Mouse (Mus musculus): ENCODE results near the gene Slc6a5. TPM values are rescaled to one million over a fixed set of nuclear protein-coding genes. Genes with fewer than 3 reads are reported as not detected.

Gene Slc6a5
- polyA plus RNA-seq, 1 experiment from 2014 or later: 5.4 TPM

DNA sequence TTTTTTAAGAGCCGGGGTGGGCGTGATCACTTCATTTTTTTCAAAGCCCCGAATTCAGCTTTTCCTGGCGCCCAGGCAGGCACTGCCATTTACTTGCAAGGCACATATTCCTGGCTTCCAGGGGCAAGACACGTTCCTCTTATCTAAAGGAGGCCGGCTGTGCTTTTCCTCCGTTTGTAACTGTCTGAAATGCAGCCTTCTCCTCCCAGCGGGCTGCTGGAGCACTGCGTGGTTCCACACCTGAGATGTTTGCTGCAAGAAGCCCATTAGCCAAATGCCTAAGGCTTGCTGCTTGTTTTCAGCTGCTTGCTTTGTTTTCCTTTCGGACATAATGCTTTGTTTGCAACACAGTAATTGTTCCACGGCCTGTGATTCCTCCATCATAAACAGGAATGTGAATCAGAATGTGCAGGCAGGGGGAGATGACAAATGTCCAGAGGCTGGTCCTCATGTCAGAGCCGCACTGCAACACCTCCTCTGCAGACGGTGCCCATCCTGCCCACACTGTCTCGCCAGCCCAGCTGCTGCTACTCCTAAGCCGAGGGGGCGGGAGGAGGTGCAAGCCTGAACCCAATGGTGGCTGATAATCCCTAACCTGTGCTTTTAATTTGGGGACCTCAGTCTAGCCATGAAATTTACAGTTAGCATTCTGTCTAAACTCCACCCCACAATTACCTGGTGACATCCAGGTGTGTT, 27.1 kb upstream of the Slc6a5 start:
- H3K36me3 ChIP-seq (ENCODE audit: control insufficient read depth, insufficient read depth, low read length): no peaks in the 10 kb centered on the region
- H3K27ac ChIP-seq (ENCODE audit: low read depth, low read length): no peak overlapping the region
- no peaks in the 10 kb centered on the region for H3K9me3 ChIP-seq (ENCODE audit: control insufficient read depth, low read length)
- no peak overlapping the region for H3K4me3 ChIP-seq (ENCODE audit: low read depth, low read length)
- DNase-seq (ENCODE audit: low spot score) (peak; percentile 12), ATAC-seq (ENCODE audit: low FRiP score) (no peak)
- 31% methylated on average over 16 of the region's 16 CpGs for WGBS
- H3K9ac ChIP-seq (ENCODE audit: low read depth, low read length): no peak overlapping the region
- no peaks in the 10 kb centered on the region for H3K27me3 ChIP-seq (ENCODE audit: control insufficient read depth, insufficient read depth, low read length)
- no peaks in the 10 kb centered on the region for H3K4me1 ChIP-seq (replicated peaks; ENCODE audit: control insufficient read depth, insufficient read depth, low read length)
- no peak overlapping the region for H3K4me2 ChIP-seq (replicated peaks; ENCODE audit: low read depth, low read length)

DNA sequence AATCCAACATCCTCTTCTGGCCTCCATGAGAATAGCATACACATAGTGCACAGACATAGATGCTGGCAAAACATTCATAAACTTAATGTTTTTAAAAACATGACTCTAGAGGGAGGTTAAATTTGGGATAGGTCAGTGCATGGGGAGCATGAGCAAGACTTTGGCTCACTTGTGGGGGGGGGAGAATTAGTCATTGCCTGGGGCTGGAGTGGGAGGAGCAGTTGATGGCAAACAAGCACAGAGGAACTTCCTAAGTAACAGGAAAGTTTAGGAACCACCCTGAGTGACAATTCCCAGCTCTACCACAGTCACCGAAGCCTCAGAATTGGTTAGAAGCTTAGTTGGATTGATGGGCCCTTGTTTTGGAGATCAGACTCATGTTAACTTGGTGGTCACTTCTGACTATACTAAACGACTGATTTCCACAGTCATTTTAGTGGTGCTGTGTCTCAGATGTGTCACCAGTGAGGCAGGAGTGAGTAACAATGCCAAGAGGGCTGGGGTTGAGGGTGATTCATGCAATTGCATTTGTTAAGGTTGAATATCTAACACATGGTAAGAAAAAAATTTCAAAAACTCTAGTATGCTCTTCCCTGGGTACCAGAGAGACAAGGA, 22.1 kb upstream of the Slc6a5 start:
- Histone ChIP-seq H3K4me1 (replicated peaks; ENCODE audit: control insufficient read depth, insufficient read depth, low read length) (no peaks in the 10 kb centered on the region), H3K36me3 (ENCODE audit: control insufficient read depth, insufficient read depth, low read length) (no peaks in the 10 kb centered on the region), H3K4me3 (ENCODE audit: low read depth, low read length) (no peak overlapping the region), H3K27ac (ENCODE audit: low read depth, low read length) (no peak overlapping the region), H3K9ac (ENCODE audit: low read depth, low read length) (no peak overlapping the region), H3K27me3 (ENCODE audit: control insufficient read depth, insufficient read depth, low read length) (no peaks in the 10 kb centered on the region), H3K4me2 (replicated peaks; ENCODE audit: low read depth, low read length) (no peak overlapping the region), H3K9me3 (ENCODE audit: control insufficient read depth, low read length) (no peaks in the 10 kb centered on the region)
- 76% methylated on average over 2 of the region's 2 CpGs for WGBS
- no peak for DNase-seq (ENCODE audit: low spot score)
- no peak for ATAC-seq (ENCODE audit: low FRiP score)

DNA sequence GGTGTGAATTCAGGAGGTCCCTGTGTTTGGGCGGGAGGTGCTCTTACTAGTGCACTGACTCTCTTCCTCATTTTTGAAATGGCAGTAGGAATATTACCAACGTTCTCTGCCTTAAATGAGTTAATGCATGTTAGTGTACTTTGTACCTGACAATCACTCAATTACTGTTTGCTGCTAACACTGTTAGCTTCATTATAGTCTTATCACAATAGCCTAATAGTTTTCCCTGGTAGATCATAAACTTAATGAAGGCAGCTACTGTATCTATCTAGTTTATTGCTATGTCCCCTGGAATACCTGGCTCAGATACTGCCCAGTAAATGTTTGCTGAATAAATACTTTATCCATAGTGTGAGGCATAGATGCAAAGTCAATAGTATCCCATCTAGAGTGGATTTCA, 15.2 kb upstream of the Slc6a5 start:
- Histone ChIP-seq H3K27me3 (ENCODE audit: control insufficient read depth, insufficient read depth, low read length) (no peaks in the 10 kb centered on the region), H3K9me3 (ENCODE audit: control insufficient read depth, low read length) (no peaks in the 10 kb centered on the region), H3K9ac (ENCODE audit: low read depth, low read length) (no peak overlapping the region), H3K4me3 (ENCODE audit: low read depth, low read length) (no peak overlapping the region), H3K4me2 (replicated peaks; ENCODE audit: low read depth, low read length) (no peak overlapping the region), H3K27ac (ENCODE audit: low read depth, low read length) (no peak overlapping the region), H3K4me1 (replicated peaks; ENCODE audit: control insufficient read depth, insufficient read depth, low read length) (no peaks in the 10 kb centered on the region), H3K36me3 (ENCODE audit: control insufficient read depth, insufficient read depth, low read length) (no peaks in the 10 kb centered on the region)
- no peak for DNase-seq (ENCODE audit: low spot score)
- no peak for ATAC-seq (ENCODE audit: low FRiP score)
- 86% methylated on average over 2 of the region's 2 CpGs for WGBS

DNA sequence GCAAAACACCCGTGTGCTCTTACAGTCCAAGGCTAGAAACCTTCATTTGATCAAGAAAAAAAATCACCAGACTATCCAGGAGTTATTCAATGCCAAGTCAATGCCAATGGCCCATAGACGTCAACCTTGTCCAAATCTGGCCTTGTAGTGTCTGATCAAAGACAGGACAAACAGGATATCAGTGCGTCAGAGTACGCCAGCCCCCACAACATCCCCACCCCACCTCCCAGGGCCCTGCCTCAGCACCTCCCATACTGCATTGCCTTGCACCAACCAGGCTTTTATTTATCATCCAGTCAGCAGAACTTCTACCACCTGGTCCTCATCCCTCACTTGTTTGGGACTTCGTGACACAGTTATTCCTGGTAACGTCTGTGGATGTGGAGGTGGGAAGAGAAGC, 14.7 kb upstream of the Slc6a5 start:
- Histone ChIP-seq H3K27ac (ENCODE audit: low read depth, low read length) (no peak overlapping the region), H3K36me3 (ENCODE audit: control insufficient read depth, insufficient read depth, low read length) (no peaks in the 10 kb centered on the region), H3K9ac (ENCODE audit: low read depth, low read length) (no peak overlapping the region), H3K27me3 (ENCODE audit: control insufficient read depth, insufficient read depth, low read length) (no peaks in the 10 kb centered on the region), H3K4me3 (ENCODE audit: low read depth, low read length) (no peak overlapping the region), H3K9me3 (ENCODE audit: control insufficient read depth, low read length) (no peaks in the 10 kb centered on the region), H3K4me1 (replicated peaks; ENCODE audit: control insufficient read depth, insufficient read depth, low read length) (no peaks in the 10 kb centered on the region), H3K4me2 (replicated peaks; ENCODE audit: low read depth, low read length) (no peak overlapping the region)
- WGBS: 75% methylated on average over 6 of the region's 6 CpGs
- no peak for ATAC-seq (ENCODE audit: low FRiP score)
- DNase-seq (ENCODE audit: low spot score): no peak

DNA sequence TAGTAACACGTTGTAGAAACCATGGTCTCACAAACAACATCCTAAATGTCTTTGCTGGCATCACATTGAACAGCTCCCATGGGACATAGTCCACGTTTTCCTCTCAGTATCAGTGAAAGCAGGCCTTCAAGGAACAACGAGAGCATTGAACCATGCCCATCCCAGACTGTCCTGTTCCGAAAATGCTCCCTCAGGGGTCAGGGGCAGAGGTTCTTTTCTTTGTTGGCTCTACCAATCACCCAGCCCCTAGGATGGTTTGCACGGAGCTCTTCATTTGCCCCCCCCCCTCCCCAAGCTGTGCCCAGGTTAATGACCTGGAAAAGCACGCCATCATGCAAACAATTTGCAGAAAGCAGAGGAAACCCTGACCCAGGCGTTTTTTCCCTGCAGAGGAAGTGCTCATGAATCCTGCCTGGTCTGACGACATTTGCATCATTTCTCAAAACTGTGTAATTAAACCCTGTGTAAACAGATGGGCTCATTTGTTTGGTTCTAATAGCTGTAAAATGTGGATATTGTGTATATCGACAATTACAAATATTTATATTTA, 7.9 kb upstream of the Slc6a5 start:
- H3K27ac ChIP-seq (ENCODE audit: low read depth, low read length): peak overlapping the region; percentile 11; the same call in 1 of the 2 replicates
- H3K4me1 ChIP-seq (replicated peaks; ENCODE audit: control insufficient read depth, insufficient read depth, low read length): no peaks in the 10 kb centered on the region
- no peak overlapping the region for H3K4me2 ChIP-seq (replicated peaks; ENCODE audit: low read depth, low read length)
- ATAC-seq (ENCODE audit: low FRiP score) (peak; percentile 87), DNase-seq (ENCODE audit: low spot score) (peak; percentile 31)
- H3K4me3 ChIP-seq (ENCODE audit: low read depth, low read length): no peak overlapping the region
- 28% methylated on average over 9 of the region's 9 CpGs for WGBS
- H3K9me3 ChIP-seq (ENCODE audit: control insufficient read depth, low read length): no peaks in the 10 kb centered on the region
- no peaks in the 10 kb centered on the region for H3K36me3 ChIP-seq (ENCODE audit: control insufficient read depth, insufficient read depth, low read length)
- H3K9ac ChIP-seq (ENCODE audit: low read depth, low read length): no peak overlapping the region
- peaks cover 37% of the 10 kb centered on the region for H3K27me3 ChIP-seq (ENCODE audit: control insufficient read depth, insufficient read depth, low read length)

DNA sequence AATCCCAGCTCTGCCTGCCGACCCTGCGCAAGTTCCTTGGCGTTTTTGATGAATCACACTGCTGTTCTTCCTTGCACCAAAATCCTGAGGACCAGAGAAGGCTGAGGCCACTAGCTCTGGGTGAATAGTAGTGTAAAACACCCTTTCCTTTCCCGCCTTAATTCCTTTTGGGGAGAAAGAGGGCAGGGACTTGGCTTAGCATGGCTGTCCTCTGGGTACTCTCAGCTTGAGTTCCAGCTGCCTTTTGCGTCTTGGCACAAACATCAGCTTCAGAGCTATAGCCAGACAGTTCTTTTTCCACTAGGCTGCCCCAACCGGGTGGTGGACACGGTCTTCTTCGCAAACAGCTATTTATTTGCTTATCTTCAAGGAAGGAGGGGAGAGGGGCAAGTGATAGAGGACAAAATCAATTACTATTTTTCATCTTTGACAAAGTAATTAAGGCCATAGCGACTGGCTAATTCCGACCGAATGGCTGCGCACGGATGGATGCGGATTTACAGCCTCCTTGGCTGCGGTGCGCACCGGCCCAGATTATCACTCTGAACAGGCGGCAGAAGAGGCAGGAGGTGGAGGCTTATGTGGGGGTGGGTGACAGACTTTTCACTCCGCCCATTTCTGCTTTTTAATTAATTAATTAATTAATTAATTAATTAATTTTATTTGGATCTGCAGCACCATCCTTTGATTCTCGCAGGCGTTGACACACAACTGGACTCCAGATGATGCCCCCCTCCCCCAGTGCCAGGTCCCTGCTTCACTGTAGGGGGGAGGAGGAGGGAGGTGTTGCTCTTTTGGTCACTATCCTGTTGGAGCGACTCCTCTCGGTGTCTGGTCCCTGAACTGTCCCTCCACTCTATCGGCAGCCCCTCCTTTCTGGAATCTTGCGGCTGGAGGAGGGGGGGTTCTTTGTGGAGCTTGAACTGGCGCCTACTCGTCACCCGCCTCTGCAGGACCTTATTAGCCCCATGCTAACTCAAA, 2.5 kb upstream of the Slc6a5 start:
- Histone ChIP-seq H3K36me3 (ENCODE audit: control insufficient read depth, insufficient read depth, low read length) (no peaks in the 10 kb centered on the region), H3K4me1 (replicated peaks; ENCODE audit: control insufficient read depth, insufficient read depth, low read length) (no peaks in the 10 kb centered on the region; the same call in 1 of the 2 replicates), H3K4me2 (replicated peaks; ENCODE audit: low read depth, low read length) (peak overlapping the region; percentile 25), H3K9me3 (ENCODE audit: control insufficient read depth, low read length) (no peaks in the 10 kb centered on the region), H3K27ac (ENCODE audit: low read depth, low read length) (peak overlapping the region; percentile 61), H3K4me3 (ENCODE audit: low read depth, low read length) (peak overlapping the region; percentile 16; the same call in 1 of the 2 replicates), H3K27me3 (ENCODE audit: control insufficient read depth, insufficient read depth, low read length) (peaks cover 88% of the 10 kb centered on the region), H3K9ac (ENCODE audit: low read depth, low read length) (no peak overlapping the region)
- ATAC-seq (ENCODE audit: low FRiP score) (peak; percentile 48), DNase-seq (ENCODE audit: low spot score) (peak; percentile 58)
- under 1% methylated on average over 28 of the region's 28 CpGs for WGBS

DNA sequence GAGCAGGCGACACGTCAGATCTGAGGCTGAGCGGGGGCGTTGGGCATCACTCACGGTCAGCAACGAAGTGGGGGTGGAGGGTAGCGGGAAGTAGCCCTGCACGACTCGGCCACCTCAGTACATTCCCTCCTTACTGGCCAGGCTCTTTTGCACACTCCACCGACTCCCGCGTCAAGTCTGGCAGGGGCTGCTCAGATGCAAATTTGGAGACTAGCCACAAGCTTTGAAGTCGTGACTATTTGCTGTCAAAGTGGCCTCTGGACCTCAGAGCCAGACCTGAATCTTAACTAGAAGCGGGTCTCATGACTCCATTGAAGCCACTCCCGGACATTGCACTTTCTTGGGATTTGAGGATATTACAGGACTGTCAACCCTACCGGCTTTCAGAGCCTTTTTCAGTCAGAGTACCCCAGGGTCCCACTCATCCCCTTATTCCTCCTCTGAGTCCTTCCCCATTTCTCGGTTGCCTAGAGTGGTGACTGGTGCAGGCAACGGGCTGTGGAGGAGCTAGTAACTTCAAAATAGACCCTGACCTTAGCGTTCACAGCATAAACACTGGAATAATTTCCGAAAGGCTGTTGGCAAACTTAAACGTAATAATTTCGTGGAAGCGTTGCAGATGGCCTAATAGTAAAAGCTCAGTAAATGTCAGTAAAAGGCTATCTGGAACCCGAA, 1.6 kb upstream of the Slc6a5 start:
- DNase-seq (ENCODE audit: low spot score): peak; percentile 60
- peak; percentile 36; the same call in 1 of the 2 replicates for ATAC-seq (ENCODE audit: low FRiP score)
- under 1% methylated on average over 24 of the region's 24 CpGs for WGBS

DNA sequence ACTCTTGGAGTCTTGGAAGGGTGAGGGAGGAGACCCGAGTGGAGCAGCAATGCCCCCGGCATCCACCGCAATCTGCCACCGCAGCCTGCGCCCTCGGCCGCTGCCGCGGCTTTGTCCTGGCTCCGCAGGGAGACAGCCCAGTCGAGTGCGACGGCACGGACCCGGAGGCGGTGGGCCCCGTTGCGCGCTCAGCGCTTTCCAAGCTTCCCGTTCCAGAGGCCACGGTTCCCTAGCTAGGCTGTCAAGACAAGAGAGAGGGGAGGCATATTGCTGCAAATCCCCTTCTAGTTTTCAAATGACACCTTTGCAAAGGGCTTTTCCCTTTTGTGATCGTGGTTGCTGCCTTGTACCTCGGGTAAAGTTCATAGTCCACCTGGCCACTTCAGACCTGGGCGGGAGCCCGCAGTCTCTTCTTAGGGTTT, 945 bp upstream of the Slc6a5 start:
- 0% methylated on average over 26 of the region's 26 CpGs for WGBS
- no peaks in the 10 kb centered on the region for H3K9me3 ChIP-seq (ENCODE audit: control insufficient read depth, low read length)
- H3K27me3 ChIP-seq (ENCODE audit: control insufficient read depth, insufficient read depth, low read length): peaks cover 96% of the 10 kb centered on the region
- DNase-seq (ENCODE audit: low spot score): peak; percentile 71
- H3K4me3 ChIP-seq (ENCODE audit: low read depth, low read length): no peak overlapping the region; the same call in 1 of the 2 replicates
- peak overlapping the region; percentile 35; the same call in 1 of the 2 replicates for H3K9ac ChIP-seq (ENCODE audit: low read depth, low read length)
- H3K4me1 ChIP-seq (replicated peaks; ENCODE audit: control insufficient read depth, insufficient read depth, low read length): no peaks in the 10 kb centered on the region; the same call in 1 of the 2 replicates
- H3K27ac ChIP-seq (ENCODE audit: low read depth, low read length): peak overlapping the region; percentile 61
- peak overlapping the region; percentile 6; the same call in 1 of the 2 replicates for H3K4me2 ChIP-seq (replicated peaks; ENCODE audit: low read depth, low read length)
- ATAC-seq (ENCODE audit: low FRiP score): peak; percentile 39; the same call in 1 of the 2 replicates
- H3K36me3 ChIP-seq (ENCODE audit: control insufficient read depth, insufficient read depth, low read length): no peaks in the 10 kb centered on the region

More for the DNA sequence above, 1.6 kb upstream of the Slc6a5 start:
- no peaks in the 10 kb centered on the region for H3K9me3 ChIP-seq (ENCODE audit: control insufficient read depth, low read length)
- no peaks in the 10 kb centered on the region; the same call in 1 of the 2 replicates for H3K4me1 ChIP-seq (replicated peaks; ENCODE audit: control insufficient read depth, insufficient read depth, low read length)
- H3K27me3 ChIP-seq (ENCODE audit: control insufficient read depth, insufficient read depth, low read length): peaks cover 96% of the 10 kb centered on the region
- peak overlapping the region; percentile 16 for H3K4me3 ChIP-seq (ENCODE audit: low read depth, low read length)
- H3K36me3 ChIP-seq (ENCODE audit: control insufficient read depth, insufficient read depth, low read length): no peaks in the 10 kb centered on the region
- peak overlapping the region; percentile 25 for H3K4me2 ChIP-seq (replicated peaks; ENCODE audit: low read depth, low read length)
- peak overlapping the region; percentile 61 for H3K27ac ChIP-seq (ENCODE audit: low read depth, low read length)
- peak overlapping the region; percentile 35; the same call in 1 of the 2 replicates for H3K9ac ChIP-seq (ENCODE audit: low read depth, low read length)
